Mouse (Mus musculus) hindbrain, embryonic 14.5 days (tissue): ENCODE measurements at regions not wholly inside any gene's neighbourhood (a gene's known extent, or its start where the extent isn't known, plus 50 kb on each side); places are given as distances from the start of the nearest gene placed in this dataset.

ENCODE experiments used
- ATAC-seq: fragments of 200-750 bp; cut with Nextera tagmentation; 2 replicates; pipeline ENCODE4 v1.8.0; 2017; ENCODE audit warnings: moderate number of reproducible peaks, mild to moderate bottlenecking, moderate TSS enrichment, moderate library complexity; ENCODE audit not compliant: low FRiP score
- DNase-seq: peaks from one replicate; pipeline ENCODE4 v3.0.0-alpha.2; 2015; ENCODE audit warnings: low spot score
- H3K27ac ChIP-seq: fragments of 300-500 bp; sonication (generic); 2 replicates; pipeline ENCODE4 v1.5.1; 2014; ENCODE audit warnings: mild to moderate bottlenecking, moderate library complexity
- H3K27me3 ChIP-seq: fragments of 300-500 bp; sonication (generic); 2 replicates; pipeline ENCODE4 v1.6.1; 2014; ENCODE audit warnings: mild to moderate bottlenecking, low read length, mixed read lengths; ENCODE audit not compliant: control insufficient read depth, insufficient read depth
- H3K36me3 ChIP-seq: fragments of 300-500 bp; sonication (generic); replicated peaks from 2 replicates; pipeline ENCODE4 v1.6.1; 2014; ENCODE audit not compliant: control insufficient read depth, insufficient read depth
- H3K4me1 ChIP-seq: fragments of 300-500 bp; sonication (generic); replicated peaks from 2 replicates; pipeline ENCODE4 v1.6.1; 2014; ENCODE audit warnings: antibody characterized with exemption, low read length, mixed read lengths; ENCODE audit not compliant: control insufficient read depth, insufficient read depth
- H3K4me2 ChIP-seq: fragments of 300-500 bp; sonication (generic); replicated peaks from 2 replicates; pipeline ENCODE4 v1.6.1; 2014; ENCODE audit warnings: mild to moderate bottlenecking, moderate library complexity
- H3K4me3 ChIP-seq: fragments of 300-500 bp; sonication (generic); replicated peaks from 2 replicates; pipeline ENCODE4 v1.5.1; 2014; ENCODE audit warnings: mild to moderate bottlenecking, low read length
- H3K9ac ChIP-seq: fragments of 300-500 bp; sonication (generic); 2 replicates; pipeline ENCODE4 v1.6.1; 2014
- H3K9me3 ChIP-seq: fragments of 300-500 bp; sonication (generic); 2 replicates; pipeline ENCODE4 v1.6.1; 2016; ENCODE audit warnings: low read length; ENCODE audit not compliant: control insufficient read depth
- WGBS: fragments of 180-500 bp; shearing (Covaris S2); extraction: QIAGEN DNeasy Blood & Tissue Kit; methylation state at CpG from one replicate; pipeline ENCODE4 v1.1.7; 2014; 5-methylcytosine and 5-hydroxymethylcytosine counted together

DNA sequence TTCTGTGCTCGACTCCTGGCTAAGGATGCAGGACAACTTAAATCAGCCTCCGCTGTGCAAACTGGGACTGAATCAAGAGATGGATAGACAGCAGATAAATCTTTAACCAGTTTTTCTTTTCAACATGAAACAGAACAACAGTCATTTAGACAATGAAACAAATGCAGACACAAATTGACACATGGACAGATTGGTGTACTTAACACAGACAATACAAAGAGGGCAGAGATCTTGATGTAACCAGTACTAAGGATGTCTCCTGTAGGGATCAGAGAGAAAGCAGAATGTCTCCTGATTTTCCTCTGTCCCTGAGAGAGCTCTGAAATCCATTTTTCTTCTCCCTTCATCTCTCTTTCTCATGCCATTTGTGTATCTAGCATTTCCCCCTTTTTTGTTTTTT is 1241.5 kb downstream of the Hace1 start:
- ATAC-seq, result no peak

GRCm38 (mm10) chr10:46819965-46820364 is 1242.3 kb downstream of the Hace1 start:
- no peak for DNase-seq
- H3K27ac ChIP-seq, result no peak overlapping the region
- no peak overlapping the region for H3K9ac ChIP-seq
- H3K4me2 ChIP-seq, result no peak overlapping the region
- no peaks in the 10 kb centered on the region for H3K36me3 ChIP-seq
- WGBS, result 96% methylated on average over 1 of the region's 1 CpGs
- no peak for ATAC-seq
- no peaks in the 10 kb centered on the region for H3K9me3 ChIP-seq
- no peaks in the 10 kb centered on the region for H3K4me1 ChIP-seq
- no peaks in the 10 kb centered on the region for H3K27me3 ChIP-seq
- no peak overlapping the region for H3K4me3 ChIP-seq

More for the DNA sequence above, 1241.5 kb downstream of the Hace1 start:
- Histone ChIP-seq H3K9me3 (no peaks in the 10 kb centered on the region), H3K4me3 (no peak overlapping the region), H3K36me3 (no peaks in the 10 kb centered on the region), H3K9ac (no peak overlapping the region), H3K4me1 (no peaks in the 10 kb centered on the region), H3K4me2 (no peak overlapping the region), H3K27me3 (no peaks in the 10 kb centered on the region), H3K27ac (no peak overlapping the region)
- 48% methylated on average over 2 of the region's 2 CpGs for WGBS
- DNase-seq, result no peak

DNA sequence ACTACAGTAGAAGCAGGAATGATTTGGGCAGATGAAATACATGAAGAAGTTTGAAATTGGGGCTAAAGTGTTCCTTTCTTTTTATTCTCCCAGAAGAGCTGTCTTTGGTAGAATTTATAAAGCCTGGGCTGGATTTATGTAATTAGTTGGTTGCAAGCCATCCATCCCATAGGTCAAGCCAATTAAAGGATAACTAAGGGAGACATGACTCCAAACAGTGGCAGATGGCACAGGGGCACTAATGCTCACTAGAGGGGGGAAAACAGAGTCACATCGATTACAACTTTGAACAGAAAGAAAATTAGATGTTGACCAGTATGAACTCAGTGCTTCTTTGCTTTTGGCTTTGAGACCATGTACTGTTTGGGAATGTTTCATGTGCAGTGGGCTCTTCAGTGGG is 1246.2 kb downstream of the Hace1 start:
- ATAC-seq (no peak), DNase-seq (no peak)
- Histone ChIP-seq H3K27ac (no peak overlapping the region), H3K4me1 (no peaks in the 10 kb centered on the region), H3K4me2 (no peak overlapping the region), H3K4me3 (no peak overlapping the region), H3K27me3 (no peaks in the 10 kb centered on the region), H3K36me3 (no peaks in the 10 kb centered on the region), H3K9ac (no peak overlapping the region), H3K9me3 (no peaks in the 10 kb centered on the region)
- WGBS, result 43% methylated on average over 1 of the region's 1 CpGs

GRCm38 (mm10) chr10:46826012-46826411 is 1248.4 kb downstream of the Hace1 start:
- Histone ChIP-seq H3K4me3 (no peak overlapping the region), H3K36me3 (no peaks in the 10 kb centered on the region), H3K27ac (peak overlapping the region; percentile 22), H3K9me3 (no peaks in the 10 kb centered on the region), H3K27me3 (no peaks in the 10 kb centered on the region), H3K4me1 (no peaks in the 10 kb centered on the region), H3K4me2 (no peak overlapping the region), H3K9ac (no peak overlapping the region; the same call in 1 of the 2 replicates)
- DNase-seq (no peak), ATAC-seq (peak; percentile 46)
- WGBS, result 10% methylated on average over 3 of the region's 3 CpGs

DNA sequence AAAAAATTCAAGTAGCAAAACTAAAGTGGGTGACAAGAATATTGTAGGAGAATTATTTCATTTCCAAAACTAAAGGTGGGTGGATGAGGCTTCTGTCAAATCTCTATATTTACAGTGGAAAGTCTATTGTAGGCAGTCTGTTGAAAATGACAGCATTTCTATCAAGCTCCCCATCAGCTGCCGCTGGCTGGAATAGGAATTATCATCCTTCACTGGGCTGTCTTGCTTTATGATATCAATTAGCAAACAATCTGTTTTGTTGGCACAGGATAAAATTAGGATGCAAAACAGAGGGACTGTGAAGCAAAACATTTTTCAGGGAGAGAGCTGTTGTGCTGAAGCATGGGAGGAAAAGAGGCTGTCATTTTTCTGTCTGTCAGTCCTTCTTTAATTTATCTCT is 1249.0 kb downstream of the Hace1 start:
- Histone ChIP-seq H3K36me3 (no peaks in the 10 kb centered on the region), H3K4me1 (no peaks in the 10 kb centered on the region), H3K9ac (no peak overlapping the region), H3K27me3 (no peaks in the 10 kb centered on the region), H3K27ac (peak overlapping the region; percentile 22; the same call in 1 of the 2 replicates), H3K9me3 (no peaks in the 10 kb centered on the region), H3K4me2 (no peak overlapping the region), H3K4me3 (no peak overlapping the region)
- DNase-seq, result peak; percentile 52
- ATAC-seq, result 0 out of 2 replicates have a peak, but pooled peaks have one; percentile 41
- 15% methylated on average over 1 of the region's 1 CpGs for WGBS

GRCm38 (mm10) chr10:46827109-46827812 is 1249.6 kb downstream of the Hace1 start:
- Histone ChIP-seq H3K36me3 (no peaks in the 10 kb centered on the region), H3K4me1 (no peaks in the 10 kb centered on the region), H3K27me3 (no peaks in the 10 kb centered on the region), H3K4me3 (no peak overlapping the region), H3K27ac (peak overlapping the region; percentile 69), H3K9me3 (no peaks in the 10 kb centered on the region), H3K9ac (no peak overlapping the region), H3K4me2 (no peak overlapping the region)
- peak; percentile 60; the same call in 1 of the 2 replicates for ATAC-seq
- DNase-seq, result peak; percentile 80
- 35% methylated on average over 1 of the region's 1 CpGs for WGBS

- H3K27ac ChIP-seq, result peak overlapping the region; percentile 10; the same call in 1 of the 2 replicates
- no peak overlapping the region for H3K4me2 ChIP-seq
- 28% methylated on average over 2 of the region's 2 CpGs for WGBS
- DNase-seq, result no peak
- no peaks in the 10 kb centered on the region for H3K9me3 ChIP-seq
- no peaks in the 10 kb centered on the region for H3K27me3 ChIP-seq
- H3K9ac ChIP-seq, result no peak overlapping the region
- H3K36me3 ChIP-seq, result no peaks in the 10 kb centered on the region
- no peak for ATAC-seq
- no peak overlapping the region for H3K4me3 ChIP-seq
- H3K4me1 ChIP-seq, result no peaks in the 10 kb centered on the region
Measured at GRCm38 (mm10) chr10:46828164-46828563, 1250.5 kb downstream of the Hace1 start.

DNA sequence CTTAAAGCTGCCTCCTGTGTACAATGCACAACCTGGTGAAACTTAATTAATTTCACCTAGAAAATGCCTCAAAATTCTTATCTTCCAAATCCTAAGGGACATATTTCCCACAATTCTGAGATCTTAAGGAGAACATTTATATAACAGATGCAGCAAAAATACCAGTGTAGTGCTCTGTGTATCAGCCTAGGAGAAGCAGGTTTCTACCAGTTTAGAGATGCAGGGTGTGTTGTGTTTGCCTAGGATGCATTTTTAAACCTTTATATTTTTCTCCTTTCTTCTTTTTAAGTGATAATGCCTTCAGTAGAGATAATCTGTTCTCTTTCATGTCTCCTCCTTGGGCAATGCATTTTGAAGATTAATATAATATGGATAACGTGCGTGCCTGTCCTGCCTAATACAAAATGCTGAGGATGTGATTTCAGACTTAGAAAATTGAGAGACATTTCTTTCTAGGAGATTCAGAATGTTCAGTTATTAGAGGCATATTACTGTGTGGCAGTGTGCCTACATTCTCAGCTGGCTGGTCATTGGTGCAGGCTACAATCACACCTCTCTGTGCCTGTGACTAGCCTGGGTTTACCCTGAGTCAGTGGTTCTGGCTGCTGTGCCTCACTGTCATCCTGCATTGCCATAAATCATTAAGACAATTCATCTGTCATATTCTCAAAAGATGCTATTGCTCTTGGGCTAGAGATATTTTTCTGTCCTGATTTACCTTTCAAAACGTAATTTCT is 1268.1 kb downstream of the Hace1 start:
- no peak for DNase-seq
- Histone ChIP-seq H3K9ac (no peak overlapping the region), H3K36me3 (no peaks in the 10 kb centered on the region), H3K4me2 (no peak overlapping the region), H3K4me1 (no peaks in the 10 kb centered on the region), H3K9me3 (no peaks in the 10 kb centered on the region), H3K27me3 (no peaks in the 10 kb centered on the region), H3K27ac (0 out of 2 replicates have a peak overlapping the region, but pooled peaks have one; percentile 47), H3K4me3 (no peak overlapping the region)
- ATAC-seq, result no peak
- 59% methylated on average over 3 of the region's 3 CpGs for WGBS
